Mouse (Mus musculus) neural tube, embryonic 11.5 days (tissue): ENCODE data around the gene Hmgb3. TPM values are rescaled to one million over a fixed set of nuclear protein-coding genes. Genes with fewer than 3 reads are reported as not detected.

Experiments used
- ATAC-seq: fragments of 200-750 bp; cut with Nextera tagmentation; 2 replicates; pipeline ENCODE4 v1.8.0; 2017; ENCODE audit warnings: moderate number of reproducible peaks, mild to moderate bottlenecking, moderate TSS enrichment, moderate library complexity; ENCODE audit not compliant: insufficient read depth, low FRiP score, low TSS enrichment
- DNase-seq: peaks from one replicate; pipeline ENCODE4 v3.0.0-alpha.2; 2015; ENCODE audit warnings: low spot score
- H3K27ac ChIP-seq: fragments of 300-500 bp; sonication (generic); 2 replicates; pipeline ENCODE4 v1.5.1; 2014; ENCODE audit warnings: low read depth, mild to moderate bottlenecking, low read length
- H3K27me3 ChIP-seq: fragments of 300-500 bp; sonication (generic); 2 replicates; pipeline ENCODE4 v1.6.1; 2014; ENCODE audit warnings: mild to moderate bottlenecking, low read length, mixed read lengths; ENCODE audit not compliant: control insufficient read depth, insufficient read depth
- H3K36me3 ChIP-seq: fragments of 300-500 bp; sonication (generic); 2 replicates; pipeline ENCODE4 v1.6.1; 2014; ENCODE audit warnings: mild to moderate bottlenecking, low read length, moderate library complexity, mixed read lengths; ENCODE audit not compliant: control insufficient read depth, insufficient read depth
- H3K4me1 ChIP-seq: fragments of 300-500 bp; sonication (generic); 2 replicates; pipeline ENCODE4 v1.6.1; 2014; ENCODE audit warnings: low read length, mixed read lengths; ENCODE audit not compliant: control insufficient read depth, insufficient read depth
- H3K4me2 ChIP-seq: fragments of 300-500 bp; sonication (generic); 2 replicates; pipeline ENCODE4 v1.6.1; 2014; ENCODE audit warnings: low read depth, mild to moderate bottlenecking, moderate library complexity
- H3K4me3 ChIP-seq: fragments of 300-500 bp; sonication (generic); 2 replicates; pipeline ENCODE4 v1.5.1; 2014; ENCODE audit warnings: low read depth, low read length
- H3K9ac ChIP-seq: fragments of 300-500 bp; sonication (generic); 2 replicates; pipeline ENCODE4 v1.6.1; 2014; ENCODE audit warnings: mild to moderate bottlenecking, low read length
- H3K9me3 ChIP-seq: fragments of 300-500 bp; sonication (generic); 2 replicates; pipeline ENCODE4 v1.6.1; 2016; ENCODE audit warnings: low read length; ENCODE audit not compliant: control insufficient read depth
- WGBS: fragments of 180-500 bp; shearing (Covaris S2); extraction: QIAGEN DNeasy Blood & Tissue Kit; methylation state at CpG from one replicate; pipeline ENCODE4 v1.1.7; 2014; 5-methylcytosine and 5-hydroxymethylcytosine counted together
- polyA plus RNA-seq: library from polyadenylated mRNA; unstranded; fragments of >200 nt; fragmentation: Nextera tagmentation; extraction: Ambion mirVana; gene quantifications from 2 replicates; pipeline ENCODE4 v1.2.1, GENCODE M21; 2014

Gene Hmgb3
- polyA plus RNA-seq, 1 experiment from 2014 or later, result 609 TPM

- Histone ChIP-seq H3K4me2 (no peak overlapping the region), H3K27me3 (no peaks in the 10 kb centered on the region), H3K27ac (no peak overlapping the region), H3K4me1 (no peaks in the 10 kb centered on the region), H3K36me3 (no peaks in the 10 kb centered on the region), H3K4me3 (no peak overlapping the region), H3K9ac (no peak overlapping the region), H3K9me3 (no peaks in the 10 kb centered on the region)
- 72% methylated on average over 3 of the region's 3 CpGs for WGBS
- DNase-seq (no peak), ATAC-seq (no peak)
These were observed 23.1 kb upstream of the Hmgb3 start for GRCm38 (mm10) chrX:71532635-71533034.

- H3K27ac ChIP-seq, result no peak overlapping the region
- no peak overlapping the region for H3K4me3 ChIP-seq
- H3K27me3 ChIP-seq, result no peaks in the 10 kb centered on the region
- no peak overlapping the region for H3K9ac ChIP-seq
- no peak for DNase-seq
- no peak overlapping the region for H3K4me2 ChIP-seq
- no peaks in the 10 kb centered on the region for H3K36me3 ChIP-seq
- no peak for ATAC-seq
- 79% methylated on average over 5 of the region's 5 CpGs for WGBS
- H3K4me1 ChIP-seq, result no peaks in the 10 kb centered on the region
- H3K9me3 ChIP-seq, result no peaks in the 10 kb centered on the region
These were observed 21.6 kb upstream of the Hmgb3 start for GRCm38 (mm10) chrX:71534102-71534501.

- no peaks in the 10 kb centered on the region for H3K9me3 ChIP-seq
- no peaks in the 10 kb centered on the region for H3K27me3 ChIP-seq
- no peak overlapping the region for H3K27ac ChIP-seq
- 79% methylated on average over 2 of the region's 2 CpGs for WGBS
- no peak for DNase-seq
- no peak for ATAC-seq
- no peaks in the 10 kb centered on the region for H3K4me1 ChIP-seq
- H3K36me3 ChIP-seq, result no peaks in the 10 kb centered on the region
- no peak overlapping the region for H3K4me2 ChIP-seq
- no peak overlapping the region for H3K4me3 ChIP-seq
- H3K9ac ChIP-seq, result no peak overlapping the region
These were observed 17.9 kb upstream of the Hmgb3 start for GRCm38 (mm10) chrX:71537791-71538190.

GRCm38 (mm10) chrX:71540821-71541510 lies 14.8 kb upstream of the Hmgb3 start:
- ATAC-seq (no peak), DNase-seq (no peak)
- H3K9me3 ChIP-seq, result no peaks in the 10 kb centered on the region
- no peak overlapping the region for H3K4me2 ChIP-seq
- no peak overlapping the region for H3K27ac ChIP-seq
- no peaks in the 10 kb centered on the region for H3K36me3 ChIP-seq
- no peaks in the 10 kb centered on the region for H3K27me3 ChIP-seq
- no peaks in the 10 kb centered on the region for H3K4me1 ChIP-seq
- no peak overlapping the region for H3K9ac ChIP-seq
- H3K4me3 ChIP-seq, result no peak overlapping the region
- 83% methylated on average over 7 of the region's 7 CpGs for WGBS

GRCm38 (mm10) chrX:71544731-71545130 lies 11.0 kb upstream of the Hmgb3 start:
- no peaks in the 10 kb centered on the region for H3K27me3 ChIP-seq
- no peak overlapping the region for H3K4me2 ChIP-seq
- no peak overlapping the region for H3K4me3 ChIP-seq
- ATAC-seq (no peak), DNase-seq (no peak)
- no peak overlapping the region for H3K27ac ChIP-seq
- H3K36me3 ChIP-seq, result no peaks in the 10 kb centered on the region
- 81% methylated on average over 5 of the region's 5 CpGs for WGBS
- no peaks in the 10 kb centered on the region for H3K9me3 ChIP-seq
- no peaks in the 10 kb centered on the region for H3K4me1 ChIP-seq
- no peak overlapping the region for H3K9ac ChIP-seq

- DNase-seq, result no peak
- Histone ChIP-seq H3K27ac (no peak overlapping the region), H3K27me3 (no peaks in the 10 kb centered on the region), H3K9ac (no peak overlapping the region), H3K4me2 (no peak overlapping the region), H3K4me1 (no peaks in the 10 kb centered on the region), H3K4me3 (no peak overlapping the region), H3K36me3 (no peaks in the 10 kb centered on the region), H3K9me3 (no peaks in the 10 kb centered on the region)
- no peak for ATAC-seq
- 73% methylated on average over 2 of the region's 2 CpGs for WGBS
These were observed 10.6 kb upstream of the Hmgb3 start for GRCm38 (mm10) chrX:71545163-71545562.

- 8% methylated on average over 26 of the region's 112 CpGs for WGBS
- Histone ChIP-seq H3K4me1 (no peaks in the 10 kb centered on the region), H3K36me3 (no peaks in the 10 kb centered on the region), H3K4me2 (peak overlapping the region; percentile 27), H3K9ac (peak overlapping the region; percentile 97), H3K4me3 (peak overlapping the region; percentile 76), H3K27me3 (no peaks in the 10 kb centered on the region), H3K27ac (peak overlapping the region; percentile 98), H3K9me3 (no peaks in the 10 kb centered on the region)
- DNase-seq (peak; percentile 50), ATAC-seq (peak; percentile 59)
These were observed 610 bp downstream of the Hmgb3 start for GRCm38 (mm10) chrX:71556115-71556941.

GRCm38 (mm10) chrX:71556965-71557491 lies 1.3 kb downstream of the Hmgb3 start:
- ATAC-seq, result 0 out of 2 replicates have a peak, but pooled peaks have one; percentile 5
- Histone ChIP-seq H3K27ac (peak overlapping the region; percentile 98), H3K4me3 (peak overlapping the region; percentile 76), H3K9me3 (no peaks in the 10 kb centered on the region), H3K4me1 (no peaks in the 10 kb centered on the region), H3K36me3 (no peaks in the 10 kb centered on the region), H3K4me2 (peak overlapping the region; percentile 53), H3K27me3 (no peaks in the 10 kb centered on the region), H3K9ac (peak overlapping the region; percentile 97)
- peak; percentile 19 for DNase-seq
- WGBS, result 17% methylated on average over 36 of the region's 37 CpGs
